Mouse (Mus musculus) CH12.LX (cell line): ENCODE data around the gene Pdzd2. TPM values are rescaled to one million over a fixed set of nuclear protein-coding genes. Genes with fewer than 3 reads are reported as not detected.

Experiments used
- DNase-seq: peaks from one replicate; pipeline ENCODE4 v3.0.0-alpha.2; 2013; ENCODE audit errors: extremely low read depth
- H3K27ac ChIP-seq: 2 replicates; pipeline ENCODE4 v1.5.1; 2012; ENCODE audit warnings: low read depth, mild to moderate bottlenecking, control low read depth, moderate library complexity; ENCODE audit not compliant: insufficient read depth
- H3K27me3 ChIP-seq: replicated peaks from 2 replicates; pipeline ENCODE3; 2012; ENCODE audit warnings: inconsistent platforms
- H3K36me3 ChIP-seq, 2 experiments: replicated peaks in 1 of 2; 2 replicates each; pipeline versions ENCODE3 to v1.6.1; 2012; ENCODE audit warnings: inconsistent platforms in 1 of 2, low read length in 1 of 2, mild to moderate bottlenecking in 1 of 2, mixed read lengths in 1 of 2, moderate library complexity in 1 of 2; ENCODE audit not compliant: control insufficient read depth in 1 of 2, insufficient read depth in 1 of 2
- H3K4me1 ChIP-seq, 2 experiments: 2 replicates each; pipeline ENCODE4 v1.6.1; 2012; ENCODE audit warnings: inconsistent platforms in 1 of 2, moderate library complexity in 1 of 2; ENCODE audit not compliant: insufficient read depth in 2 of 2, control insufficient read depth in 1 of 2
- H3K4me2 ChIP-seq: 2 replicates; pipeline ENCODE4 v1.6.1; 2012; ENCODE audit warnings: low read depth, mild to moderate bottlenecking, control low read depth; ENCODE audit not compliant: poor library complexity, insufficient read depth, severe bottlenecking
- H3K4me3 ChIP-seq, 3 experiments: fragments of 150-350 bp in 1 of 3; sonication (generic) in 1 of 3; replicated peaks in 1 of 3; 2 replicates each; pipeline versions ENCODE3 to v1.5.1; 2011 to 2012; ENCODE audit warnings: low read depth in 2 of 3, low read length in 2 of 3, mild to moderate bottlenecking in 2 of 3, moderate library complexity in 2 of 3, control low read depth in 1 of 3, improper control_type of control experiment in 1 of 3, inconsistent platforms in 1 of 3, mixed read lengths in 1 of 3; ENCODE audit not compliant: poor library complexity in 1 of 3
- H3K79me2 ChIP-seq: replicated peaks from 2 replicates; pipeline ENCODE4 v1.6.1; 2012; ENCODE audit warnings: mild to moderate bottlenecking, moderate library complexity; ENCODE audit not compliant: control insufficient read depth, poor library complexity, insufficient read depth, severe bottlenecking; ENCODE audit errors: extremely low read depth
- H3K9ac ChIP-seq: 2 replicates; pipeline ENCODE4 v1.6.1; 2012; ENCODE audit warnings: low read depth, mild to moderate bottlenecking, control low read depth, moderate library complexity; ENCODE audit not compliant: insufficient read depth
- H3K9me3 ChIP-seq: replicated peaks from 2 replicates; pipeline ENCODE3; 2012; ENCODE audit warnings: low read length, inconsistent platforms, mixed read lengths
- BHLHE40 ChIP-seq: IDR thresholded peaks from 2 replicates; pipeline ENCODE4 v1.6.1; 2011; ENCODE audit warnings: mild to moderate bottlenecking, low read depth, low read length, improper control_type of control experiment
- CHD1 ChIP-seq: IDR thresholded peaks from 2 replicates; pipeline ENCODE4 v1.6.1; 2012; ENCODE audit warnings: low read depth, low read length, improper control_type of control experiment, inconsistent platforms
- CHD2 ChIP-seq: IDR thresholded peaks from 2 replicates; pipeline ENCODE4 v1.6.1; 2011; ENCODE audit warnings: low read length, improper control_type of control experiment
- CTCF ChIP-seq, 2 experiments: IDR thresholded peaks in 1 of 2; conservative IDR thresholded peaks in 1 of 2; 2 replicates each; pipeline ENCODE4 v1.5.1; 2011 to 2012; ENCODE audit warnings: low read depth in 2 of 2, low read length in 2 of 2, improper control_type of control experiment in 1 of 2, inconsistent platforms in 1 of 2, mild to moderate bottlenecking in 1 of 2, moderate library complexity in 1 of 2
- E2F4 ChIP-seq: IDR thresholded peaks from 2 replicates; pipeline ENCODE4 v1.6.1; 2011; ENCODE audit warnings: low read depth, low read length, improper control_type of control experiment; ENCODE audit not compliant: insufficient replicate concordance
- ELF1 ChIP-seq: IDR thresholded peaks from 2 replicates; pipeline ENCODE4 v1.6.1; 2014; ENCODE audit warnings: low read depth, mild to moderate bottlenecking, inconsistent platforms, low read length, improper control_type of control experiment
- EP300 ChIP-seq: IDR thresholded peaks from 2 replicates; pipeline ENCODE4 v1.6.1; 2011; ENCODE audit warnings: low read length, improper control_type of control experiment
- ETS1 ChIP-seq: conservative IDR thresholded peaks from 2 replicates; pipeline ENCODE4 v1.6.1; 2012; ENCODE audit warnings: low read depth, mild to moderate bottlenecking, inconsistent platforms, low read length, improper control_type of control experiment, moderate library complexity
- GABPA ChIP-seq: IDR thresholded peaks from 2 replicates; pipeline ENCODE4 v1.6.1; 2012; ENCODE audit warnings: low read depth, low read length, improper control_type of control experiment, inconsistent platforms; ENCODE audit not compliant: insufficient replicate concordance
- IRF4 ChIP-seq: IDR thresholded peaks from 2 replicates; pipeline ENCODE4 v1.6.1; 2014; ENCODE audit warnings: low read depth, mild to moderate bottlenecking, inconsistent platforms, low read length, improper control_type of control experiment
- JUN ChIP-seq: IDR thresholded peaks from 2 replicates; pipeline ENCODE4 v1.6.1; 2011; ENCODE audit warnings: low read depth, mild to moderate bottlenecking, low read length, improper control_type of control experiment, moderate library complexity; ENCODE audit not compliant: insufficient read depth
- JUND ChIP-seq: conservative IDR thresholded peaks from 2 replicates; pipeline ENCODE4 v1.6.1; 2011; ENCODE audit warnings: low read depth, low read length, improper control_type of control experiment
- KAT2A ChIP-seq: IDR thresholded peaks from 2 replicates; pipeline ENCODE4 v1.6.1; 2012; ENCODE audit warnings: low read length, improper control_type of control experiment, inconsistent platforms; ENCODE audit not compliant: insufficient replicate concordance
- MAFK ChIP-seq: IDR thresholded peaks from 2 replicates; pipeline ENCODE4 v1.6.1; 2011; ENCODE audit warnings: low read length, improper control_type of control experiment; ENCODE audit not compliant: insufficient replicate concordance
- MAX ChIP-seq: IDR thresholded peaks from 2 replicates; pipeline ENCODE4 v1.6.1; 2011; ENCODE audit warnings: low read length, improper control_type of control experiment
- MEF2A ChIP-seq: IDR thresholded peaks from 2 replicates; pipeline ENCODE4 v1.6.1; 2014; ENCODE audit warnings: low read depth, mild to moderate bottlenecking, inconsistent platforms, low read length, improper control_type of control experiment, borderline replicate concordance
- PAX5 ChIP-seq: IDR thresholded peaks from 2 replicates; pipeline ENCODE4 v1.6.1; 2012; ENCODE audit warnings: low read length, inconsistent platforms, mixed read lengths
- POLR2A ChIP-seq: IDR thresholded peaks from 2 replicates; pipeline ENCODE4 v1.6.1; 2011; ENCODE audit warnings: low read depth, mild to moderate bottlenecking, improper control_type of control experiment, low read length
- RAD21 ChIP-seq: IDR thresholded peaks from 2 replicates; pipeline ENCODE4 v1.6.1; 2011; ENCODE audit warnings: low read depth, mild to moderate bottlenecking, low read length, improper control_type of control experiment, moderate library complexity
- RCOR1 ChIP-seq: conservative IDR thresholded peaks from 2 replicates; pipeline ENCODE4 v1.6.1; 2012; ENCODE audit warnings: low read depth, mild to moderate bottlenecking, inconsistent platforms, low read length, improper control_type of control experiment
- SIN3A ChIP-seq: IDR thresholded peaks from 2 replicates; pipeline ENCODE4 v1.6.1; 2012; ENCODE audit warnings: low read length, improper control_type of control experiment, inconsistent platforms
- TBP ChIP-seq: conservative IDR thresholded peaks from 2 replicates; pipeline ENCODE4 v1.6.1; 2011; ENCODE audit warnings: low read depth, low read length, improper control_type of control experiment
- TCF12 ChIP-seq: IDR thresholded peaks from 2 replicates; pipeline ENCODE4 v1.6.1; 2014; ENCODE audit warnings: low read depth, mild to moderate bottlenecking, inconsistent platforms, low read length, improper control_type of control experiment
- UBTF ChIP-seq: IDR thresholded peaks from 2 replicates; pipeline ENCODE4 v1.6.1; 2012; ENCODE audit warnings: low read depth, mild to moderate bottlenecking, inconsistent platforms, low read length, improper control_type of control experiment, moderate library complexity
- ZKSCAN1 ChIP-seq: IDR thresholded peaks from 2 replicates; pipeline ENCODE4 v1.6.1; 2012; ENCODE audit warnings: low read depth, inconsistent platforms, low read length, improper control_type of control experiment, borderline replicate concordance
- ZMIZ1 ChIP-seq: IDR thresholded peaks from 2 replicates; pipeline ENCODE4 v1.6.1; 2012; ENCODE audit warnings: low read depth, mild to moderate bottlenecking, inconsistent platforms, low read length, improper control_type of control experiment
- dilution Hi-C: fragments of 300-500 bp; cut with MboI; formaldehyde crosslinking; loops from 2 replicates; pipeline ENCODE4 v1.14.3; 2020; ENCODE audit warnings: low sequenced_read_pairs; ENCODE audit not compliant: extremely low pct_unique_long_range_greater_than_20kb, extremely low pct_ligation_motif_present
- in situ Hi-C: fragments of 300-500 bp; cut with MboI; formaldehyde crosslinking; loops from 3 replicates; pipeline ENCODE4 v1.14.3; 2019; ENCODE audit warnings: low sequenced_read_pairs, low pct_ligation_motif_present, low pct_unique_long_range_greater_than_20kb, mixed read lengths
- polyA plus RNA-seq: library from polyadenylated mRNA; unstranded; fragments of >175 nt; gene quantifications from 2 replicates; pipeline ENCODE4 v1.2.1, GENCODE M21; 2012; ENCODE audit warnings: low read depth; ENCODE audit not compliant: insufficient read length
- total RNA-seq, 2 experiments: library from RNA; depleted of rRNA; stranded (reverse); fragments of 300-350 nt in 1 of 2; fragments of >200 nt in 1 of 2; gene quantifications; 2 replicates each; pipeline ENCODE4 v1.2.3; 2012 to 2014

Gene Pdzd2
- total and polyA plus RNA-seq, 3 experiments: 0.04 to 0.24 (median 0.17) TPM

GRCm38 (mm10) chr15:12634921-12635320, 104.8 kb downstream of the Pdzd2 start:
- in situ Hi-C loops: no loop called here
- Histone ChIP-seq H3K9ac (no peak overlapping the region), H3K27ac (no peak overlapping the region), H3K79me2 (no peaks in the 10 kb centered on the region), H3K36me3 (no peaks in the 10 kb centered on the region), H3K4me2 (no peak overlapping the region), H3K4me3 (no peak overlapping the region), H3K4me1 (peaks cover 0 to 3% of the 10 kb centered on the region in 2 experiments; a peak in 1 of 4 replicates), H3K27me3 (no peaks in the 10 kb centered on the region), H3K9me3 (no peaks in the 10 kb centered on the region)
- no peak for TF ChIP-seq SIN3A
- TF ChIP-seq ZMIZ1: no peak
- TF ChIP-seq GABPA: no peak
- no peak for TF ChIP-seq RCOR1
- TF ChIP-seq MAX: no peak
- TF ChIP-seq MAFK: no peak
- no peak for TF ChIP-seq UBTF
- no peak for TF ChIP-seq POLR2A
- TF ChIP-seq IRF4: no peak
- no peak for TF ChIP-seq BHLHE40
- no peak for TF ChIP-seq JUN
- TF ChIP-seq CTCF (conservative IDR thresholded peaks at IDR 0.05 in 1 of 2, IDR thresholded peaks at IDR 0.05 in 1 of 2; ENCODE audit: low read depth in 2 of 2, low read length in 2 of 2): no peak
- TF ChIP-seq KAT2A: no peak
- no peak for TF ChIP-seq MEF2A
- TF ChIP-seq TCF12: no peak
- dilution Hi-C loops: no loop called here
- no peak for DNase-seq

- Histone ChIP-seq H3K36me3 (no peaks in the 10 kb centered on the region), H3K9ac (no peak overlapping the region), H3K79me2 (no peaks in the 10 kb centered on the region), H3K27me3 (no peaks in the 10 kb centered on the region), H3K4me1 (peaks cover 0 to 3% of the 10 kb centered on the region in 2 experiments; a peak in 1 of 4 replicates), H3K9me3 (peaks cover 1% of the 10 kb centered on the region), H3K4me2 (no peak overlapping the region), H3K4me3 (no peak overlapping the region), H3K27ac (no peak overlapping the region)
- dilution Hi-C loops (no loop called here), in situ Hi-C loops (no loop called here)
- DNase-seq: no peak
- TF ChIP-seq TBP (no peak), CTCF (conservative IDR thresholded peaks at IDR 0.05 in 1 of 2, IDR thresholded peaks at IDR 0.05 in 1 of 2; ENCODE audit: low read depth in 2 of 2, low read length in 2 of 2) (no peak), RAD21 (no peak), UBTF (no peak), KAT2A (no peak), SIN3A (no peak), CHD2 (no peak), CHD1 (no peak), EP300 (no peak), E2F4 (no peak), JUN (no peak), MEF2A (no peak), MAX (no peak), MAFK (no peak), PAX5 (no peak), JUND (no peak), ELF1 (no peak), ZKSCAN1 (no peak), ETS1 (no peak)
Measured at GRCm38 (mm10) chr15:12629164-12629563, 110.6 kb downstream of the Pdzd2 start.
